Mouse (Mus musculus) megakaryocyte progenitor cell, adult 5-6 weeks (primary cell): ENCODE data around the gene Nanos2. TPM values are rescaled to one million over a fixed set of nuclear protein-coding genes. Genes with fewer than 3 reads are reported as not detected.
A peak's percentile ranks its signal among the peaks of the same experiment; 100 is the strongest.

Experiments used
- ATAC-seq: replicated peaks from 2 replicates; pipeline ENCODE4 v1.8.0; 2016; ENCODE audit warnings: mild to moderate bottlenecking, moderate TSS enrichment, inconsistent platforms; ENCODE audit not compliant: poor library complexity
- total RNA-seq, 2 experiments: library from RNA; stranded (forward) in 1 of 2; stranded (reverse) in 1 of 2; fragments of 157-497, 149-512 nt in 1 of 2; fragments of 200-1000 nt in 1 of 2; gene quantifications; 2 replicates each; pipeline versions ENCODE4 v1.2.3 to v1.2.4; 2015 to 2017

Gene Nanos2
- total RNA-seq, 2 experiments from 2014 or later = not detected

- peak; percentile 90 for ATAC-seq
Observed at GRCm38 (mm10) chr7:18990601-18991295, 3.5 kb downstream of the Nanos2 start, which contains the start of gene Mypop. TSS of gene Mypop (plus strand) at chr7:18991245.

DNA sequence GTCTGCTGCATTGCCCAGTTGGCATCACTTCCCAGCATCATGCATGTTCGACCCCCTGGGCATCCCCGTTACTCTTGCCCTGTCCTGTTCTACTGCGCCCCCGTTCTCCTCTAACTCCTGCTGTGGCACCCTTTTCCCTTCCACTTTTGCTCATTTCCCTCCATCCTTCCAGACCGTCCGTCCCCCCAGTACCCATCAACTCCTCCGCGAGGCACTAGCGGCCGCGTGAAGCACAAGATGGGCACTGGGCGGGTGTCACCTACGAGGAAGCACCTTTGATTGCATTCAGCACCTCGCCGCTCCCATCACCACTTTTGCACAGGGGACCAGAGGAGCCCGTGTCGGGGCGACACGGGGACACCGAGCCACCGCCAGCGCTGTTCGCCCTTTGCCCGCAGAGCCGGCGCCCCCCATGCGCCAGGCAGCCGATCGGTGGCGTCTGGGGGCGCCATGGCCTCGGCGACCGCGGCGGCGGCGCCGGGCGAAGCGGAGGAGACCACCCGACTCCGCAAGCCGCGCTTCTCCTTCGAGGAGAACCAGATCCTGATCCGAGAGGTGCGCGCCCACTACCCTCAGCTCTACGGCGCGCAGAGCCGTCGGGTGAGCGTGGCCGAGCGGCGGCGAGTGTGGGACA, 4.6 kb downstream of the Nanos2 start:
- no peak for ATAC-seq

GRCm38 (mm10) chr7:18992294-18992675, 5.1 kb downstream of the Nanos2 start:
- no peak for ATAC-seq

GRCm38 (mm10) chr7:18993036-18993435, 5.8 kb downstream of the Nanos2 start:
- no peak for ATAC-seq

DNA sequence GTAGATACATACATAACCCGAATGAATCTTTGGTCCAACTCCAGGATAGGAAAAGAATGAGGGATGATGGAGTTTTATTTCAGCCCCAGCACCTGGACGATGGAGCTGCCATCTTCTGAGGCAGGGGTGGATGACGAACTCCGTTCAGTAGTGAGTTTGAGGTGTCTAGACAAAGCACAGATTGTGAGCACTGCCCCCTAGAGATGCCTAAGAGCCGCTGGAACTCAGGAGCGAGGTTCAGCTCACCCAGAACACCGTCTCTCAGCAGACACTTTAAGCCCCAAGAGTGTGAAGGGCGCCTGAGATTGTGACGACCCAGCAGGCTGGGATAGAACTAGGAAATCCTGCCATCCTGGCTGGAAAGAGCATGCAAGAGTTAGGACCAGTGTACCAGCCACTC, 11.6 kb downstream of the Nanos2 start:
- ATAC-seq = no peak

GRCm38 (mm10) chr7:19000421-19000820, 13.2 kb downstream of the Nanos2 start:
- no peak for ATAC-seq

GRCm38 (mm10) chr7:19001066-19001806, 14.0 kb downstream of the Nanos2 start:
- ATAC-seq = peak; percentile 59

- ATAC-seq = no peak
Observed at GRCm38 (mm10) chr7:19001807-19002085, 14.5 kb downstream of the Nanos2 start.

DNA sequence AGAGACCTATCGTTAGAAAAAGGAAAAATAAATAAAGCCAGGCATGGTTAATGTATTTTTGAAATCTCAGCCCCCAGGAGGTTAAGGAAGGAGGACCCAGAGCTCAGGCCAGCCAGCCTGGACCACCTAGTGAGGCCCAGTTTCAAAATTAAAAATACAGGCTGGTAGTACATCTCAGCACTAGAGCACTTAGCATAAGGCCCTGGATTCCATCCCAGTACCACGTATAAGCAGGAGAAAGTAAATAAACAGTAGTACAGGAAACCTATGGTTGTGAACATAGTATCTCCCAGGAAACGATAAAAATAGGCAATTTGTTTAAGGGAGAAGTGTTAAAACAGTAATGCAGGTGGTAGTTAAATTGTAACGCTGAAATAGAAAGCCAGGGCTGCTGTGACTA, 14.9 kb downstream of the Nanos2 start:
- no peak for ATAC-seq

GRCm38 (mm10) chr7:19002848-19003498, 15.8 kb downstream of the Nanos2 start:
- ATAC-seq = peak; percentile 60

- ATAC-seq = peak; percentile 53
Observed at GRCm38 (mm10) chr7:19003902-19004630, 16.9 kb downstream of the Nanos2 start, which contains the start of gene Irf2bp1. TSS of gene Irf2bp1 (plus strand) at chr7:19004044.

DNA sequence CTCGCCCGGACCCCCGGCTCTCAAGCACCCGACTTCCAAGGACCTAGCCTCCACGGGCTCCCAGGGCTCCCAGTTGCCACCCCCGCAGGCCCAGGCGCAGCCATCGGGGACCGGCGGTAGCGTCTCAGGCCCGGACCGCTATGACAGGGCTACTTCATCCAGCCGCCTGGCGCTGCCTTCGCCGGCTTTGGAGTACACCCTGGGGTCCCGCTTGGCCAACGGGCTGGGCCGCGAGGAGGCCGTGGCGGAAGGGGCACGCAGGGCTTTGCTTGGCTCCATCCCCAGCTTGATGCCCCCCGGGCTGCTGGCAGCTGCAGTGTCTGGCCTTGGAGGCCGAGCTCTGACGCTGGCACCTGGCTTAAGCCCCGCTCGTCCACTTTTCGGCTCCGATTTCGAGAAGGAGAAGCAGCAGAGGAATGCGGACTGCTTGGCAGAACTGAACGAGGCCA, 17.5 kb downstream of the Nanos2 start:
- ATAC-seq = no peak

DNA sequence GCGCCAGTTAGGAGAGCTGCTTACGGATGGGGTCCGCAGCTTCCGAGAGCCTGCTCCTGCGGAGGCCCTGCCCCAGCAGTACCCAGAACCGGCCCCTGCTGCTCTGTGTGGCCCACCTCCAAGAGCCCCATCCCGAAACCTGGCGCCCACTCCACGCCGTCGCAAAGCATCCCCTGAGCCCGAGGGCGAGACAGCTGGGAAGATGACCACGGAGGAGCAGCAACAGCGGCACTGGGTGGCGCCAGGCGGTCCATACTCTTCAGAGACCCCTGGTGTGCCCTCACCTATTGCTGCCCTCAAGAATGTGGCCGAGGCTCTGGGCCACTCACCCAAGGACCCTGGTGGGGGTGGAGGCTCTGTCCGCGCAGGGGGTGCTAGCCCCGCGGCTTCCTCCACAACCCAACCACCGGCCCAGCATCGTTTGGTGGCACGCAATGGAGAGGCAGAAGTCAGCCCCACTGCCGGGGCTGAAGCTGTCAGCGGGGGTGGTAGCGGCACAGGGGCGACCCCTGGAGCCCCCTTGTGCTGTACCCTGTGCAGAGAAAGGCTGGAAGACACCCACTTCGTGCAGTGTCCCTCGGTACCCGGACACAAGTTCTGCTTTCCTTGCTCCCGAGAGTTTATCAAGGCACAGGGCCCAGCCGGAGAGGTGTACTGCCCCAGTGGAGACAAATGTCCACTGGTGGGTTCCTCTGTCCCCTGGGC, 18.4 kb downstream of the Nanos2 start:
- no peak for ATAC-seq

DNA sequence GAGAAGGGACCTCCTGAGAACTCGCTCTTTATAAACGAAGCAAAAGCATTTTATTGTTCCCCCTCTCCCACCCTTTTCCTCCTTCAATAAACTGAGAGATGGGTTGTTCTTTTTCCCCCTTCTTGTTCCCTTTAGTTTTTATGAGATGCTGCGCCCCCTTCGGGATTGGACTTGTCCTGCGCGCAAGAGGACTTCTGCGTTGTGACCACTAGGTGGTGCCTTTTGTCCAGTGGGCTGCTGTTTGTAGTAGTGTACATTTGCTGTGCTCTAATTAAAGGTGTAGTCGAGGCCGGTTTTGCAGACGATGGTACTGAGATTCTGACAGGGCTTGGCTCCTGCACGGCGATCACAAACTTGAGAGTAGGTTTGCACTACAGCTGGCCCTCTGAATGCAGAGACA, 19.3 kb downstream of the Nanos2 start:
- ATAC-seq = peak; percentile 54

GRCm38 (mm10) chr7:19007026-19007977, 20.1 kb downstream of the Nanos2 start:
- no peak for ATAC-seq

DNA sequence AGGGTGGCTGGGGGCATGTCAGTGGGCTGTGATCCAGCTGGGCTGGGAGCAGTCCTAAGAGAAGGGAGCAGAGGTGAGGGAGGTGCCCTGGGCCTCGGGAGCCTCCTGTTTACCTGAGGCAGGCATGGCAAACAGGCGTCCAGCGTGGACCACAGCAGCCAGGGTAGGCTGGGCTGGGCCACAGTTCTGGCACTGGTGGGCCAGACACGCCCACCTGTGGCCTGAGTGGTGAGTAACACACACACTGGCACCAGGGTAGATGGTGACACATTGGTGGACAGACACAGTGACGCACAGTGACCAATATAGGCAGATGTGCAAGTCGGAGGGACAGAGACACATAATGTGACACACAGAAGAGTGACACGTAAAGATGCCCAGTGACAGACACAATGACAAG, 23.4 kb downstream of the Nanos2 start:
- no peak for ATAC-seq

DNA sequence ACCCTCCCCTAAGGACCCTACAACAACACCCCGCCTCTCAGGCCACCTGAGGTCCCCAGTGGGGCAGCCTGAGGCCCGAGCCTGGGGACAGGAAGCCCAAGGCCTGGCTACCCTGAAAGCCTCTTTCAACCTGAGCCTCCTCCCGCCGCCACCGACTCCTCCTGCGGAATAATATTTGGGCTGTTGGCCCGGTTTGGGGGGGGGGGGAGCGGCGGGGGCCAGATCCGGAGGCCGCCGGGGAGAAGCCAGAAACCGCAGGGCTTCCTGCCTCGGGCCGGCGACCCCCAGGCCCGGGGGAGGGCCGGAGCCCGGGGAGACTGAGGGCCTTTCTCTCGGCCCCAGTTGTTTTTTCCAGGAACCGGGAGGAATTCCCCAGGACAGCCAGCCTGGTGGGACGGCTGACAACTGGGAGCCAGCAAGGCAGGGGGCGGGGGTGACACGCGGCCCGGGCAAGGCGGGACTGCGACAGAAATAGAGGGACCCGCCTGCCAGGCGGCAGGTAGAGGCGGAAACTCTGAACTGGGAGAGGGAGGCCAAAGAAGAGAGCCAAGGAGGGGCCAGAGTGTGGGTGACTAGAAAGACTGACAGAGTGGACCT, 24.9 kb downstream of the Nanos2 start:
- peak; percentile 45 for ATAC-seq

- ATAC-seq = no peak
Observed at GRCm38 (mm10) chr7:19012882-19013281, 25.7 kb downstream of the Nanos2 start.

DNA sequence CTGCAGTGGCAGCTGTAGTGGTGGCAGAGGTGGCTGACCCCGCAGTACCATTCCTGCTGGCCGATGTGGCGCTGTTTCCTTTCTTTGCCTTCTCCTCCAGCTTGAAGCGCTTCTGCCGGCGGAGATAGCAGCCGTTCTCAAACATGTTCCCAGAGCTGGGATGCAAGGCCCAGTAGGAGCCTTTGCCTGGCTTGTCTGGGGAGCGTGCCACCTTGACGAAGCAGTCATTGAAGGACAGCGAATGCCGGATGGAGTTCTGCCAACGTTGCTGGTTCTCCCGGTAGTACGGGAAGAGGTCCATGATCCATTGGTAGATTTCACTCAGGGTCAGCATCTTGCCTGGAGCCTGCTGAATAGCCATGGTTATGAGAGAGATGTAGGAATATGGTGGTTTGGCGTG, 27.3 kb downstream of the Nanos2 start:
- ATAC-seq = no peak
